Mouse (Mus musculus) frontal cortex, adult (tissue): ENCODE data around the gene Cobll1.
A peak's percentile ranks its signal among the peaks of the same experiment; 100 is the strongest.
"Not testable (repeated sequence)": the region's sequence is repeated elsewhere in the genome, so short reads cannot be mapped to it uniquely, and the experiment has no call there.

Source experiments
- ATAC-seq: cut with Nextera tagmentation; 2 replicates; pipeline ENCODE4 v1.9.2; 2017; ENCODE audit warnings: mild to moderate bottlenecking, moderate library complexity, mixed read lengths; ENCODE audit not compliant: low TSS enrichment

Cobll1 gene

DNA sequence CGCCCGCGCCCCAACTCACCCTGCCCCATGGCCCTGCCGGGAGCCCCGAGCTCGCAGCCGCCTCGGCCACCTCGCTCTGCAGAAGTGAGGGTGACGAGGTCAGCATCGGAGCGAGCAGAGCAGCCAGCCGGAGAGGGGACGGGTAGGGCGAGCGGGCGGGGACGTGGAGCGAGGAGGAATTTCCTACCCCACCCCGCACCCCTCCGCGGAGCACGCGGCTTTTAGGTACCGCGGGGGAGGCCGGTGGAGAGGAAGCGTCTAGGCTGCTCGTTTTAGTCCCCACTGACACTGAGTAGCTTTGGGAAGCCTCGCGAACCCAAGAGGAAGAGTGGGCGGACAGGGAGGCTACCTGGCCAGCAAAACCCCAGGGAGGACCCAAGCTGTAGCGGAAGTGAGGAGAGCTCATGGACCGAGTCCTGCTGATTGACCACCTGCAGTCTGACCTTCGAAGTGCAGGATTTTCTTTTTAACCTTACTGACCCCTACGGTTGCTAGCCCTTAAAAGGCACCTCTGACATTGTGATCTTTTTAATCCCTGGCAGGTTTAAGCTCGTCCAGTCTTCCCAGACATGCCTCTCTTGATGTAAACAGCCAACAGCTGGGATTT lies at the start of gene Cobll1:
TSS of gene Cobll1 (minus strand) at position 440 of the 607 bp plus-strand sequence.
- ATAC-seq = peak; percentile 47

DNA sequence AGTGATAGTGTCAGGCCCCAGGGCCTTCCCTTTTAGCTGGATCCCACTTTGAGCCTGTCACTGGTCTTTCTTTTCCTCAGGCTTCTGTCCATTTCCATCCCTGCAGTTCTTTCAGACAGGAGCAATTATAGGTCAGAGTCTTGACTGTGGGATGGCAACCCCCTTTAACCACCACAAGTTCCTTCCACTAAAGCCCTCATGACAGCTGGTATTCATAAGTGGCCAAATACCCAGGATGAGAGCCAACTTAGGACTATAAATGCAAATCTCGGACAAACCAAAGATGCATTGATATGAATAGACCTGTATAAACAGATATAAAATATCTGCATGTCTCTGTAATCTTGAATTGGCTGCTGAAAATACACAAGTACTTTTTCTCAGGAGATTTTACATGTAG lies 49.5 kb upstream of the Cobll1 start:
- no peak for ATAC-seq

DNA sequence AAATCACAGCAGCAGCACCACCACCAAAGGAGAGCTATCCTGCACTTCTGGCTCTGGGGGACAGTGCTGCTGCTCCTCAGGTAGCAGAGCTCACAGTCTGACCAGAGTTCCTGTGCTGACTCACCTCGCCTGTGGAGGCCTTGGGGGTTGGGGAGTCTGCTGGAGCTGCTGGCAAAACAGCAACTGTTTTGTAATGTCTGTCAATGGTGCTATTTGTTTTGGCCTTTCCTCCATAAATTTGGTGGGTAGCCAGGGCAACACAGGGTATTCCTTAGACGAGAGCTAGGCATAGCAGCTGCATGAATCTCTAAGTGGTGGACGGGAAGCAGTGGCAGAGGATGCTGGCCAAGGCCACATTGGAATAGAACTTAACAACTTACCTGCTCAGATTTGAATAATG lies 46.2 kb upstream of the Cobll1 start:
- ATAC-seq = no peak

DNA sequence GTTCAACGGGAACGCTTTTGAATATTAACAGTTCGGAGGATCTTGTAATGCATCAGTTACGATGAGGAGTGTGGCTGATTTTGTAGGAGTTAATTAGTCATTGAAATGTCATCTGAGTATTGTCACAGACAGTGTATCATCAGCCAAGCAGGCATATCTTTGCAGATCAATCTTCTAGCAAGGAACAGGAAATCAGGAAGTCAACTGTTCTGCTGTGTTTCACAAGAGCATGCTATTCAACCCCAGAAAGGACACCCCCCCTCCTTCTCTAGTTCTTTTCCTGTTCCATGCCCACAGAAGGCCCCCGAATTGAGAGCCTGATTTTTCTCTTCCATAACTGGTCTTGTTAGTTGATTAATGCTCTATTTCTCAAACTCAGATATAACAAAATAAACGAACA lies 43.8 kb upstream of the Cobll1 start:
- ATAC-seq = no peak

DNA sequence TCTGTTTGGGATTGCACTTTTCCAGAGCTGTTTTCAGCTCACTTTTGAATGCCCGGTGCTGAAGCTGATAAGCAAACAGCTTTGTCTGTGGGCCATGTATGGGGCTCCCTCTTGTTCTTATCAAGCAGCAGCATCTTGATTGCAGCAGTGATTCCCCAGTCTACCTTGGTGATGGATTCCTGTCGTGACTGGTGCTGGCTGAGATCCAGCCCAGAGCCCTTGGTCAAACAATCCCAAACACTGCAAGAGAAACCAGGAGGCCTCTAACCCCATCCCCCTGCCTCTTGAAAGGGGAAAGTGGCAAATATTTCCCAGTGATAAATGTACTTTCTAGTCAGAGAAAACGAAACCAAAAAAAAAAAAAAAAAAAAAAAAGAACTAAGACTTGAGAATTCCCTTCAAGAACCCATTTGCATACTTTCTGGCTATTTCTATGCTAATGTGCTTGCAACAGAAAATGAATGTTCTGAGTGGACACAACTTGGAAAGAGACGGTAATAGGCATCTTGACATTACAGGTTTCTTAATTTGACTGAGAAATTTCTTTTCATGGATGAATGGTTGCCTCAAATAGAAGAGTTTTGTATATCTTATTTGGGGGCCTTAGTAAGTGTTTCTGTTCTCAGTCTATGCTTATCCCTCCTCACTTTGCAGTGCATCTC lies 40.0 kb upstream of the Cobll1 start:
- no peak for ATAC-seq

DNA sequence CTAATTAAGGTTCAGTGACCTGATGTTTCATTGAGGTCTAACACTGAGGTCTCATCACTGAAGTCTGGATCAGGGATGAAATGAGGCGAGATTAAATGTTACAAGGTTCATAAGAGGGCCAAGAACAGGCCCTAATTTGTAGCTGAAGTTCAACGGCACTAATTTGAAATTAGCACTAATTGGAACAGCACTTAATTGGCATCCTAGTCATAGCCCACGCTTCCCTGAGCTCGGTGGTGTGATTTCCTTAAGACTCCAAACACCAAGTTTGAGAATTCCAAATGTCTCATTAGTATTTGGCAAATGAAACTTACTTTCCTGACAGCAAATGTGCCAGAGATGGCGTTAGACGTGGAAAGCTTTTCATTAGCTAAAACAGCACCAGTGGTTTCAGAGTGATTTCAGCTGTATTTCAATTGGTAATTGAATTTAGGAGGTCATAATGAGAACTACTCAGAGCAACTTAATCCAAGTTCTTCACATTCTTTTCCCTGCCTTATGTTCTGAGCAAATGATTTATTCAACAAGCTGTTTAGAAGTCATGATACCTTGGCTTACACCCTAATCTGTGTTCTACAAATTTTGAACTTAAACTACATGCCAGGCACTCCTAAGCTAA lies 36.3 kb upstream of the Cobll1 start:
- peak; percentile 69 for ATAC-seq

DNA sequence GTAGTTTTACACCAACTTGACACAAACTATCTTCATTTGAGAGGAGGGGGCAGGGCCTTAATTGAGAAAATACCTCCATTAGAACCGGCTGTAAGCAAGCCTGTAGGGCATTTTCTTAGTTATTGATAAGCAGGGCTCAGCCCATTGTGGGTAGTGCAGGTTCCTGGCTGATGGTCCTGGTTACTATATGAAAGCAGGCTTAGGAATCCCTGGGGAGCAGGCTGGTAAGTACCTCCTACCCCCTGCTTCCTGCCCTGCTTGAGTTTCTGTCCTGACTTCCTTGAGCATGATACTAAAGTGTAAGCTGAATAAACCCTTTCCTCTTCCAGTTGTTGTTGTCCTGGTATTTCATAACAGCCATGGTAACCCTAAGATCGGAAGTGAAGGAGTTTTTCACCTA lies 34.7 kb upstream of the Cobll1 start:
- ATAC-seq = no peak

DNA sequence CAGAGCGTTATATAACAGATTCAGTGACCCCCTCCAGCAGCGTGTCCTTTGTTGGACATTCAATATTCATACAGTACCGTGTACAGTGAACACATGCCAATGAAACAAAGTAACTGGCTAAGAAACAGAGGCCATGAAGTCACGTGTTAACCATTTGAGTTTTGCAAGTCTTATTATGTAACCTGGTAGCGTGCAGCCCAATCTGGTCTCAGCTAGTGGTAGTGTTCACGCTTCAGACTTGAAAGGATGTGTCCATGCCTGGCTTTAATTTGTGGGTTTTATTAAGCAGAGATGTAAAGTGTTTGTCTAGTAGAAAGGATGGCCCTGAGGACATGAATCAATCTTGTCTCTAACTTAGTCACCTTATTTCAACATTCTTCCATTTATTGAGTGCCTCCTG lies 29.5 kb upstream of the Cobll1 start:
- ATAC-seq = no peak

DNA sequence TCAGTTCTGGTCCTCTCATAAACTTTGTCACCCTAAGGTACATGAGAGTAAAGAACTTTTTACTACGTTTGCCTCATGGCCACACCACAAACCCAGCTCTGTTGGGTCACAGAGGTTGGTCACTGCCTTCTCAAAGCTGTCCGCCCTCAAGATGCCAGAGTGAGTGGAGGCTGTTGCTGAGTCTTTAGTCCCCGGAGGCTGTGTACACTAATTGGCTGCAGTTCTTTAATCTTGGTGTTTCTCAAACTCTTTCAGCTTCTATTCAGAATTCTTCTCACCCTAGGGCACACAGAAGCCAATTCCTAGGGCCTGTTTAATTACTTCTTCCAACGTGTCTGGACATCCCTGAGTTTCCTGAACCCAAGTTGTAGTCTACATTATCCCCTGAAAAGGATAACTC lies 28.6 kb upstream of the Cobll1 start:
- ATAC-seq = no peak

DNA sequence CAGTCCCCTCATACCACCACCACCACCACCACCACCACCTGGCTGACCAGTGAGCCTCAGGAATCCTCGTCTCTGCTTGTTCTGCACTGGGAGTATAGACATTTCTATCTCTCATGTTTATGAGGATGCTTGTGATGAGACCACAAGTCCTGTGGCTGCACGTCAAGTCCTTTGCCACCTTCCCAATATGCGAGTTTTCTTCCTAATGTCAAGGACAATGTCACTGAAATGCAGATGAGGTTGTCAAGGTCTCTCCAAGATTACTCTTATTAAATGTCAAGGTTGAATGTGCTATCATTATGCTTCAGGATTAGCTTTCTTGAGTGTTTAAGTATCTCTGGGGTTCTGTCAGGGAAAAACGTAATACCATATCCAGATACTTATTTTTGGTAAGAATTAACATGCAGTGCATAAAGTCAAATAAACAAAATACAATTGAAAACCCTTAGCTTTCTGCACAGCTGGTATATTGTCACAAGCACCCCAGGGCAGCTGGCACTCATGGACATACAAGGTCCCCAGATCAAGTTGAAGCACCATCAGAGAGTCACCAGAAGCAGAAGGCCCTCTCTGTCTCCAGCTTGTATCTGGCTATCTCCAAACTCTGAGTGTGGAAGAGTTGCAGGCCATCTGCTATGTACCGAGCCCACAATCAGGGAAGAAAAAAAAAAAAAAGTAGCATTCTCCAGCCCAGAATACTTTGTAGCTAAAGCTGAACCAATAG lies 27.5 kb upstream of the Cobll1 start:
- no peak for ATAC-seq

DNA sequence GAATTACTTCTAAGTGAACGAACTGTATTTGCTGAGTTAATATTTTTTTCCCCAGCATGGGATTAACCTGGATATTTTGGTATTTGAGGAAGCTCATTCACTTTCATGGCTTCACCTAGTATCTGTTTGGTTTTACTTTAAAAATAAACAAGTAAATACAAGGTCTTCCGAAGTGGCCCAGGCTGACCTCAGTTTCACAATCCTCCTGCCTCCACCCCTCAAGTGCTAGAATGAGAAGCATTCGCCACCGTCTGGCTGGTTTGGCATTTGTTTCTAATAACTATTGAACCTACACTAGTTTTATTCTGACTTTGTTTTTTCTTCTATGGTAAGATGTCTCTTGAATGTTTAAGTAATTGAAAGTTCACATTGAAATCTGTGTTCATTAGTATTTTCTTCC lies 23.0 kb upstream of the Cobll1 start:
- ATAC-seq = no peak

DNA sequence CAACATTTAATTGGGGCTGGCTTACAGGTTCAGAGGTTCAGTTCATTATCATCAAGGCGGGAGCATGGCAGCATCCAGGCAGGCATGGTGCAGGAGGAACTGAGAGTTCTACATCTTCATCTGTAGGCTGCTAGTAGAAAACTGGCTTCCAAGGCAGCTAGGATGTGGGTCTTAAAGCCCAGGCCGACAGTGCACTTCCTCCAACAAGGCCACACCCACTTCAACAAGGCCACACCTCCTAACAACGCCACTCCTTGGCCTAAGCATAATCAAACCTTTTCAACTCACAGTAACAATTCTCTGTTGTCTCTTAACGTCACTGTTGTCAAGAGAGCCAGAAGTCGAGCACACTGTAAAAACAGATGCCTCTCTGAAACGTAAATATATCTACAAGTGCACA lies 21.6 kb upstream of the Cobll1 start:
- not testable (repeated sequence) for ATAC-seq

DNA sequence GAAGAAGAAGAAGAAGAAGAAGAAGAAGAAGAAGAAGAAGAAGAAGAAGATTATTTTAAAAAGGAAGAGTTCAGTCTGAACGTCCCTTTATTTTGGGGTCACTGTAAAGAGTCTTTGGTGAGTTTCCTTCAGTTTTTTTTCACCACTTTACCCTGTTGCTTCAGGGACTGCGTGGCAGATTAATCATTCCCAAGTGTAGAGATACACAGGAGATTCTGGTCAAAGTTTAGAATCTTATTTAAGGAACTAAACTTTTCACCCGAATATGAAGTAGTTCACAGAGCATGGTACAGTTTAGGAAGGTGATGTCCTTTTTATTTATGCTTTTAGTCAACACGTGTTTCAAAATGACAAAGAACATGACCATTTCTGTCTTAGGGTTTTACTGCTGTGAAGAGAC lies 21.2 kb upstream of the Cobll1 start:
- ATAC-seq = no peak

DNA sequence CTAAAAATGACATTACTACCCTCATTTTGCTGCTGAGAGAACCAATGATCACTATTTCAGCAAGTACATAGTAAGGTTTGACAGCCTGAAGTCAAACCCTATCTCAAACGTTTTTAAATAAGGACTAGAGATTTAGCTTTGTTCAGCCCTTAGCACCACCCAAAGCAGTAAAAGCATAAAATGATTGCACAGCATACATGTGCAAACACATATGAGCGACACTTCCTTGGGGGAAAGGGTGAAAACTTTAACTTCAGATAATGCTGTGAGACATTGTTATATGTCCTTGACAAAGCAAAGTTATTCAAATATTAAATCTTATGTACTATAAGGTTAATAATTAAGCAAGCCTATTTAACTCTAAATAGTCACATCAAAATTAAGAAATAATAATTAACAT lies 18.2 kb upstream of the Cobll1 start:
- ATAC-seq = no peak

DNA sequence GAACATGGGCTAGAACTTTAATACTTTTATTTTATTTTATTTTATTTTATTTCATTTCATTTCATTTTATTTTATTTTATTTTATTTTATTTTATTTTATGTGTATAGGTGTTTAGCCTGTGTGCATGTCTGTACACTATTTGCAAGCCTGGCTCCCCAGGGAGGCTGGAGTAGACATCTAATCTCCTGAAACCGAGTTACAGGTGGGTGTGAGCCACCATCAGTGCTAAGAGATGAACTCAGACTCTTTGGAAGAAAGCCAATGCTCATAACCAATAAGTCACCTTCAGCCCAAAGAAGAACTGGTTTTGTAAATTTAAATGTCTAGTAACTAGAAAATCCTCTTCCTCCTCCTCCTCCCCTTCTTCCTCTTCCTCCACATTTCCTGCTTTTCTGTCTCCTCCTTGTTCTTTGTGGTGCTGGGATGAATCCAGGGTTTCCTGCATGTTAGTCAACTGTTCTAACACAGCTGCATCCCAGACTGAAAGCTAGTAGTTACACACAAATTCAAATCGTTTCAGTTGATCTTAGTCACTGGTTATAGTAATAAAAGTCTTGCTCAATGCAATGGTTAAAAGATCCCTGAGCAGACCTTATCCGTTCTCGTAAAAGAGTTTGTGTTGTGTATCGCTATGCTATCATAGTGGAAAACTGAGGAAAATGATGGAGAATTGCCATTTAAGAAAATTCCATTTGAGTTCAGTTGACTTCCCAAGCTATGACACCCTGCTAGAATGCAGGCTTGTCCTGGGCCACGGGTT lies 17.5 kb upstream of the Cobll1 start:
- no peak for ATAC-seq

DNA sequence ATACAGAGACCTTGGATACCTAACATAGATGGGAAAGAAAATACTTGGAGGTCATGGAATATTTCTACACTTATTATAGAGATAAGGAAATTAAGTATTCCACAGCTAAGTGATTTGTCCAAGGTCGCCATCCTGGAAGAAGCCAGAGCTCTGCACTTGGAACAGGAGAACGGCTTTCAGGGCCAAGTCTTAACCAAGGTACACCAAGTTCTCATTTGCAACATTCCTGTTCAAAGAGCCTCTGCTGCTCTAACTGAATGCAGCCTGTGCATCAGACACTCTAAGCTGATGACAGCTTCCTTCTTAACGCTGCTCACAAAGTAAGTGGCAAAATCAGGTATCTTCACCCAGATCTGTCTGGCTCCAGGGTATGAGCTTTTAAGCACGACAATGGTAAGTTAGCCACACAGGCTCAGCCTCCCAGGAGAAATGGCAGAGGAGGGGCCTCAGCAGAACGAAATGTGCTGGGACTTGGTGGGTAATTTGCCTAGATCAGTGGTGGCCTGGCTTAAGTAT lies 11.4 kb upstream of the Cobll1 start:
- ATAC-seq = no peak

DNA sequence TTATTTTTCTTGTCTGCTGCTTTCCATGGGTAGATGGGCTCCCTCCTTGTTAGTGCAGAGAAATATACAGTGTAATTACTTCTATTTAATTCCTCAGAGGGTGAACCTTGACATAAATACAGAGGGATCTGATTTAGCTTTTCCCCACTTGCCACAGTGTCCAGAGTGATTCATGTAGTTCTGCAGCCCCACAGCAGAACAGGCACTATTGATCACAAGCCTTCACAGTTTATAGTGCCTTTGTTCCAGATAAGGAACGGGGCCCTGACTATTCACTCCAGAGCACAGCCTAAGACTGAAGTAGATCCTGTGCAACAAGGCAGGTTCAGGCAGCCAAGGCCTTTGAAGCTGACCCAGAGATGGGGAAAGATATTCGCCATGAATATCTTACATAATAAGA lies 10.4 kb upstream of the Cobll1 start:
- no peak for ATAC-seq

DNA sequence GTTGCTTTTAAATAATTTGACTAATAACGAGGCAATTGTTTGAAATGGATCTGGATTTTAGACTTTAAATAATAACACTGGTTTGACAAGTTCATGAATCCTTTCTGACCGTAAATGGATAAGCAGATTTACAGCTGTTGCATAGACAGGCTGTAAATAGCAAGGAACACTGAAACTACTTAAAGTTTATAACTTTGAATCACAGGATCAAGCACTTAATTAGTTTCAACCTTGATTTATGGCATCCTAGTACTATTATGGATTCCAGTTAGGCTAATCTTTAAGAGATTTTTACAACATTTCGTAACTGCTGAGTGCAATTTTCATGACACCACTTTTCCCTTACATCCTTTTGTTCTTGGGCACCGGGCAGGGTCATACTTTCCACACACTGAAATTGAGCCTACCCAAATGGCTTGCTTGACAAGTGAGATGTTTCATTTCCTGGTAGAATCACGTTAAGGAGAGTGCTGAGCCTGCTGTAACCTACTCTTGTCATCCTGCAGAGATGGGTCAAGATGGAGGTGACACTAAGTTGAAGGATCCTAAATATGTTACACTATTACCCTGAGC lies 1.1 kb upstream of the Cobll1 start:
- ATAC-seq = no peak

DNA sequence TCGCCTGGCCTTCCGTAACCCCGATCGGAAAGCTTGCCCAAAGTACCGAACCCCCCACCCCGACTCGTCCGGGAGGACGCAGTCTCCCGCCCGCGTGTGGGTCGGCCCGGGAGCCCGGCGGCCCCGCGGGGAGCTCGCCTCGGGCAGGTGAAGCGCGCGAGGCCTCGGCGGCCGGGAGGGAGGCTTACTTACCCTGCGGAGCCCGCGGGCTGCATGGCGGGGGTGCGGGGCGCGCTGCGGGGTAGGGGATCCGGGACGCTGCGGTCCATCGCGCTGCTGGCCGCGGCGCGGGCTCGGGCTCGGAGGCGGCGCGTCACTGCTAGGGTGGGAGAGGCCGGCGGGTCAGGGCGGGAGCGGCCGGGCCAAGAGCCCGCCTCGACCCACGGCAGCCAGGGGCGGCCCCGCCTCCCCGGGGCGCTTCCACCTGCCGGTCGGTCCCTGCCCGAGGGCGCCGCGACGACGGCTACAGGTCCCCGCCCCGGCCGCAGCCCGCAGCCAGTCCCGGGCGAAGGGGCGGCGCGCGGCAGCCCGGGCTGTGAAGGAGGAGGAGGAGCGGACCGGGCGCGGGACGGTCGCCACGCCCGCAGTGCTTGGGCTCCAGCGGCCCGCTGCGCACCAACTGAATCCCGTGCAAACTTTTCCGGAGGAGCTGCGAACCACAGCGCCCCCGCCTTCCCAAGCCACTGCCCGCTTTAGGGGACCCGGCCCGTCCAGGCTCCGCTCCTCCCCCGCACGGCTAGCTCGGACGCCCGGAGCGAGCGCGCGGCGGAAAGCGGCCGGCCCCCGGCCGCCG lies 836 bp downstream of the Cobll1 start:
- peak; percentile 88 for ATAC-seq

DNA sequence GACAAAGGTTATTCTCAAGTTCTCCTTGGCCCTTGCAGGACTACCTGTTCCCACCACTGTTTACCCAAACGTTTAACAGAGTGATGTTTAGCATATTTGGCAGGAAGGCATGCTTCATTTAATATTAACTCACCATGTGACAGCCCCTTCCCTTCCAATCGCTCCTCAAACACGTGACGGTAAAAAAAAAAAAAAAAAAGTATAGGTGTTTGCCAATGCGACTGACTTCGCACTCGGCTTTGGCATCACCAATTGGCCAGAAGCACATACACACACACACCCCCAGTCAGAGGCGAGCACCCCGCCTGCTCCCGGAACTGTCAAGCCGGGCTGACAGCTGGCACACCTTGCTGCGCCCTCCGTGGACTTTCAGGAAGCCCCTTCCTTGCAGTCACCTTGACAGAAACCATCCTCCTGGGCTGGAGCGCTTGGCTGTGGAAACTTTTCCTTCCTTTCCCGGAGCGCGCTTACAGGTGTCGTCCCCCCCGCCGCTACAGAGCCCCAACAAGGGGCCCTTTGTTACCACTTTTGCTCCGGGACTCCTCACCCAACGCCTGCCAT lies 1.5 kb downstream of the Cobll1 start:
- no peak for ATAC-seq
